Mouse (Mus musculus): ENCODE measurements at regions not wholly inside any gene's neighbourhood (a gene's known extent, or its start where the extent isn't known, plus 50 kb on each side); places are given as distances from the start of the nearest gene placed in this dataset.

- peak; percentile 66 for ATAC-seq (ENCODE audit: low TSS enrichment)
Observed at GRCm38 (mm10) chr14:100458727-100459447, 174.4 kb upstream of the Klf12 start.

GRCm38 (mm10) chr14:100457870-100458726, 173.6 kb upstream of the Klf12 start:
- no peak for ATAC-seq (ENCODE audit: low TSS enrichment)

GRCm38 (mm10) chr14:100446130-100446529, 161.7 kb upstream of the Klf12 start:
- ATAC-seq (ENCODE audit: low TSS enrichment) = no peak

GRCm38 (mm10) chr14:100444848-100445247, 160.4 kb upstream of the Klf12 start:
- no peak for ATAC-seq (ENCODE audit: low TSS enrichment)

- no peak for ATAC-seq (ENCODE audit: low TSS enrichment)
Observed at GRCm38 (mm10) chr14:100444099-100444498, 159.6 kb upstream of the Klf12 start.

GRCm38 (mm10) chr14:100437552-100437951, 153.1 kb upstream of the Klf12 start:
- ATAC-seq (ENCODE audit: low TSS enrichment) = 0 out of 2 replicates have a peak, but pooled peaks have one; percentile 2

- peak; percentile 31; the same call in 1 of the 2 replicates for ATAC-seq (ENCODE audit: low TSS enrichment)
Observed at GRCm38 (mm10) chr14:100429662-100430061, 145.2 kb upstream of the Klf12 start.

- no peak for ATAC-seq (ENCODE audit: low TSS enrichment)
Observed at GRCm38 (mm10) chr14:100426399-100426798, 141.9 kb upstream of the Klf12 start.

GRCm38 (mm10) chr14:100423790-100424189, 139.3 kb upstream of the Klf12 start:
- no peak for ATAC-seq (ENCODE audit: low TSS enrichment)

- no peak for ATAC-seq (ENCODE audit: low TSS enrichment)
Observed at GRCm38 (mm10) chr14:100421666-100422065, 137.2 kb upstream of the Klf12 start.

- no peak for ATAC-seq (ENCODE audit: low TSS enrichment)
Observed at GRCm38 (mm10) chr14:100415099-100415498, 130.6 kb upstream of the Klf12 start.

- ATAC-seq (ENCODE audit: low TSS enrichment) = no peak
Observed at GRCm38 (mm10) chr14:100412211-100412610, 127.7 kb upstream of the Klf12 start.

GRCm38 (mm10) chr14:100397191-100397590, 112.7 kb upstream of the Klf12 start:
- ATAC-seq (ENCODE audit: low TSS enrichment) = no peak

- ATAC-seq (ENCODE audit: low TSS enrichment) = peak; percentile 78
Observed at GRCm38 (mm10) chr14:100375218-100375983, 90.9 kb upstream of the Klf12 start.

GRCm38 (mm10) chr14:100374494-100375217, 90.2 kb upstream of the Klf12 start:
- ATAC-seq (ENCODE audit: low TSS enrichment) = peak; percentile 98

GRCm38 (mm10) chr14:100366234-100366864, 81.9 kb upstream of the Klf12 start:
- ATAC-seq (ENCODE audit: low TSS enrichment) = peak; percentile 44; the same call in 1 of the 2 replicates

GRCm38 (mm10) chr14:100362786-100363185, 78.3 kb upstream of the Klf12 start:
- no peak for ATAC-seq (ENCODE audit: low TSS enrichment)

- ATAC-seq (ENCODE audit: low TSS enrichment) = no peak
Observed at GRCm38 (mm10) chr14:100361346-100362029, 77.0 kb upstream of the Klf12 start.

GRCm38 (mm10) chr14:100359881-100360280, 75.4 kb upstream of the Klf12 start:
- ATAC-seq (ENCODE audit: low TSS enrichment) = peak; percentile 99

GRCm38 (mm10) chr14:100357131-100357530, 72.7 kb upstream of the Klf12 start:
- ATAC-seq (ENCODE audit: low TSS enrichment) = no peak
